Mouse (Mus musculus) embryonic fibroblast, embryonic 13.5 days (primary cell): ENCODE data around the gene Itln1. TPM values are rescaled to one million over a fixed set of nuclear protein-coding genes. Genes with fewer than 3 reads are reported as not detected.
A peak's percentile ranks its signal among the peaks of the same experiment; 100 is the strongest.

Experiments
- H3K27ac ChIP-seq: 2 replicates; pipeline ENCODE4 v1.5.1; 2012; ENCODE audit warnings: low read length, control low read depth, inconsistent platforms; ENCODE audit not compliant: insufficient read depth
- H3K4me1 ChIP-seq: 2 replicates; pipeline ENCODE4 v1.6.1; 2011; ENCODE audit warnings: low read length; ENCODE audit not compliant: control insufficient read depth, insufficient read depth
- H3K4me3 ChIP-seq: 2 replicates; pipeline ENCODE4 v1.5.1; 2011; ENCODE audit warnings: mild to moderate bottlenecking, control low read depth, low read length; ENCODE audit not compliant: insufficient read depth
- CTCF ChIP-seq: IDR thresholded peaks from 2 replicates; pipeline ENCODE4 v1.5.1; 2011; ENCODE audit warnings: mild to moderate bottlenecking, control low read depth, low read length, moderate library complexity, borderline replicate concordance; ENCODE audit not compliant: insufficient read depth
- POLR2A ChIP-seq: IDR thresholded peaks from 2 replicates; pipeline ENCODE4 v1.6.1; 2011; ENCODE audit warnings: low read depth, mild to moderate bottlenecking, control low read depth, low read length, moderate library complexity
- polyA plus RNA-seq: library from polyadenylated mRNA; stranded (reverse); fragments of >200 nt; gene quantifications from 2 replicates; pipeline ENCODE4 v1.2.4, GENCODE M21; 2011; ENCODE audit warnings: low read depth; ENCODE audit not compliant: missing spikeins, insufficient read length

Gene Itln1
- polyA plus RNA-seq, 1 experiment, result not detected

GRCm38 (mm10) chr1:171515557-171515956 is 19.5 kb downstream of the Itln1 start:
- Histone ChIP-seq H3K4me1 (no peaks in the 10 kb centered on the region), H3K27ac (no peak overlapping the region), H3K4me3 (no peak overlapping the region)
- TF ChIP-seq CTCF (no peak), POLR2A (no peak)

GRCm38 (mm10) chr1:171515039-171515438 is 20.1 kb downstream of the Itln1 start:
- Histone ChIP-seq H3K4me3 (no peak overlapping the region), H3K27ac (no peak overlapping the region), H3K4me1 (no peaks in the 10 kb centered on the region)
- TF ChIP-seq POLR2A (no peak), CTCF (no peak)

- Histone ChIP-seq H3K4me3 (no peak overlapping the region), H3K27ac (no peak overlapping the region), H3K4me1 (no peaks in the 10 kb centered on the region)
- no peak for TF ChIP-seq CTCF
- no peak for TF ChIP-seq POLR2A
Measured at GRCm38 (mm10) chr1:171513760-171514159, 21.3 kb downstream of the Itln1 start.

GRCm38 (mm10) chr1:171513234-171513633 is 21.9 kb downstream of the Itln1 start:
- no peak overlapping the region for H3K4me3 ChIP-seq
- no peaks in the 10 kb centered on the region for H3K4me1 ChIP-seq
- TF ChIP-seq CTCF (no peak), POLR2A (no peak)
- no peak overlapping the region for H3K27ac ChIP-seq

GRCm38 (mm10) chr1:171504586-171504985 is 30.5 kb downstream of the Itln1 start:
- peak overlapping the region; percentile 31 for H3K4me3 ChIP-seq
- no peak for TF ChIP-seq CTCF
- H3K4me1 ChIP-seq, result no peaks in the 10 kb centered on the region
- no peak overlapping the region for H3K27ac ChIP-seq

GRCm38 (mm10) chr1:171503592-171504291 is 31.4 kb downstream of the Itln1 start:
- TF ChIP-seq POLR2A, result peak; percentile 60
- TF ChIP-seq CTCF, result no peak
- Histone ChIP-seq H3K4me3 (peak overlapping the region; percentile 50), H3K4me1 (no peaks in the 10 kb centered on the region), H3K27ac (peak overlapping the region; percentile 93)

GRCm38 (mm10) chr1:171503250-171503591 is 31.9 kb downstream of the Itln1 start, which contains the start of gene Alyref2:
Gene Alyref2 (plus strand): TSS chr1:171503478.
- peak within 1 kb of the TSS; percentile 93 for H3K27ac ChIP-seq
- peak within 1 kb of the TSS; percentile 50 for H3K4me3 ChIP-seq
- TF ChIP-seq CTCF, result peak; percentile 40; the same call in 1 of the 2 replicates
- no peak for TF ChIP-seq POLR2A
- no peaks in the 10 kb centered on the region for H3K4me1 ChIP-seq

GRCm38 (mm10) chr1:171502388-171503249 is 32.5 kb downstream of the Itln1 start:
- no peak overlapping the region for H3K4me3 ChIP-seq
- H3K4me1 ChIP-seq, result no peaks in the 10 kb centered on the region
- no peak overlapping the region for H3K27ac ChIP-seq
- TF ChIP-seq POLR2A (peak; percentile 87), CTCF (peak; percentile 35; the same call in 1 of the 2 replicates)

- Histone ChIP-seq H3K4me1 (no peaks in the 10 kb centered on the region), H3K4me3 (no peak overlapping the region), H3K27ac (0 out of 2 replicates have a peak overlapping the region, but pooled peaks have one; percentile 8)
- TF ChIP-seq POLR2A (peak; percentile 52; the same call in 1 of the 2 replicates), CTCF (no peak)
Measured at GRCm38 (mm10) chr1:171501636-171502080, 33.4 kb downstream of the Itln1 start.

- H3K4me3 ChIP-seq, result no peak overlapping the region
- no peaks in the 10 kb centered on the region for H3K4me1 ChIP-seq
- no peak overlapping the region for H3K27ac ChIP-seq
- TF ChIP-seq CTCF (no peak), POLR2A (0 out of 2 replicates have a peak, but pooled peaks have one; percentile 7)
Measured at GRCm38 (mm10) chr1:171501016-171501610, 34.0 kb downstream of the Itln1 start.
